Mouse (Mus musculus): Measurements from ENCODE around the gene Plcb2. TPM values are rescaled to one million over a fixed set of nuclear protein-coding genes. Genes with fewer than 3 reads are reported as not detected.

Gene Plcb2
- 0.58 and 0.64 TPM in 2 replicates for polyA plus RNA-seq (2015; fragmentation: Nextera tagmentation; extraction: Ambion mirVana)

DNA sequence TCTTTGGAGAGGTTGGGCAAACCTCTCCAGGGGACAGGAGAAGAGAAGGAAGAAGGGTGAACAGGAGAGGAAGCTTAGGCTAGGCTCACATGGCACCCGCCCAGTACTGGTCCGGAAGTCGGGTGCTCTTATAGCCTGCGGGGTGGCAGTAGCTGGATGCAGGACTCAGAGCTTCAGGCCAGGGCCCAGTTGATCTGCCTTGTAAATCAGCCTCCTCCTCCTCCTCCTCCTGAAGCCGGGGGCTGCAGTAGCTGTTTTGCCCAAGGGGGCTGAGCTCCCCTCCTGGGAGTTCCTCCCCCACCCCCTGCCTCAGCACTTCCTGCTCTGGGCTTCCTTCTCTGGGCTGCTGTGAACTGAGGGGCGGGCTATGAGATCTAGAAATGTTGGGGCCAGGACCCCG lies at the start of gene Plcb2:
Gene Plcb2 (minus strand): TSS at position 102 of the 400 bp plus-strand sequence.
- 20% methylated on average over 7 of the region's 7 CpGs for WGBS
- H3K9ac ChIP-seq (ENCODE audit: low read length) = peak within 1 kb of the TSS; percentile 45; the same call in 1 of the 2 replicates
- peak within 1 kb of the TSS; percentile 53 for H3K27ac ChIP-seq (replicated peaks)
- no peaks in the 10 kb centered on the region for H3K36me3 ChIP-seq (ENCODE audit: control insufficient read depth, insufficient read depth, low read length)
- H3K4me1 ChIP-seq (replicated peaks; ENCODE audit: control insufficient read depth, insufficient read depth) = peaks cover 5% of the 10 kb centered on the region
- no peaks in the 10 kb centered on the region for H3K27me3 ChIP-seq (ENCODE audit: control insufficient read depth, insufficient read depth, low read length)
- no peak for DNase-seq (ENCODE audit: low spot score)
- H3K4me2 ChIP-seq (replicated peaks; ENCODE audit: low read depth) = peak within 1 kb of the TSS; percentile 35
- no peak within 1 kb of the TSS for H3K4me3 ChIP-seq (ENCODE audit: low read depth, low read length)
- 0 out of 2 replicates have a peak, but pooled peaks have one; percentile 30 for ATAC-seq (ENCODE audit: low FRiP score, low TSS enrichment)
- no peak for TF ChIP-seq EP300 (optimal IDR thresholded peaks at IDR 0.05)
- no peak for TF ChIP-seq CTCF (IDR thresholded peaks at IDR 0.05; ENCODE audit: low read depth)
- H3K9me3 ChIP-seq (ENCODE audit: control insufficient read depth, low read length) = no peaks in the 10 kb centered on the region

DNA sequence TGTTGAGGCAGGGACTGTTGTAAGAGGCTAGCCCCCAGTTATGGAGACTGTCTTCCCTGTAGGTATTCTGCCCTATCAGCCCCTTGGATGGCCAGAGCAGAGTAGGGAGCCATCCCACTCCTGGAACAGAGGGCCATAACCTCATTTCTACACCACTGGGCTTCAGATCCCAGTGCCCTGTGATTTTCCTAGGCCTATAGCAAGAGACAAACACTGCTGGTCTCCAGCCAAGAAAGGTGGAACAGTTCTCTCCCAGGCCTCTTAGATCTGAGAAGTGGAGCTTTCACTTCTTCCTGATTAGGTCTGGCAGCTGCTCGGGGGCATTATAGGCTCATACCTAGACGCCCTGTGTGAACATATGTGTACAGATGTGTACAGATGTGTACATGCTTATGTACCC lies 48.1 kb upstream of the Plcb2 start:
- DNase-seq (ENCODE audit: low spot score) (no peak), ATAC-seq (ENCODE audit: low FRiP score, low TSS enrichment) (no peak)
- no peak overlapping the region for H3K27ac ChIP-seq (replicated peaks)
- H3K36me3 ChIP-seq (ENCODE audit: control insufficient read depth, insufficient read depth, low read length) = no peaks in the 10 kb centered on the region
- H3K27me3 ChIP-seq (ENCODE audit: control insufficient read depth, insufficient read depth, low read length) = no peaks in the 10 kb centered on the region
- 73% methylated on average over 2 of the region's 2 CpGs for WGBS
- no peak overlapping the region for H3K9ac ChIP-seq (ENCODE audit: low read length)
- H3K4me1 ChIP-seq (replicated peaks; ENCODE audit: control insufficient read depth, insufficient read depth) = 0 out of 2 replicates have a peak, but pooled peaks cover 3% of the 10 kb centered on the region
- H3K9me3 ChIP-seq (ENCODE audit: control insufficient read depth, low read length) = no peaks in the 10 kb centered on the region
- H3K4me2 ChIP-seq (replicated peaks; ENCODE audit: low read depth) = no peak overlapping the region
- H3K4me3 ChIP-seq (ENCODE audit: low read depth, low read length) = no peak overlapping the region
- TF ChIP-seq CTCF (IDR thresholded peaks at IDR 0.05; ENCODE audit: low read depth) = no peak
- no peak for TF ChIP-seq EP300 (optimal IDR thresholded peaks at IDR 0.05)

DNA sequence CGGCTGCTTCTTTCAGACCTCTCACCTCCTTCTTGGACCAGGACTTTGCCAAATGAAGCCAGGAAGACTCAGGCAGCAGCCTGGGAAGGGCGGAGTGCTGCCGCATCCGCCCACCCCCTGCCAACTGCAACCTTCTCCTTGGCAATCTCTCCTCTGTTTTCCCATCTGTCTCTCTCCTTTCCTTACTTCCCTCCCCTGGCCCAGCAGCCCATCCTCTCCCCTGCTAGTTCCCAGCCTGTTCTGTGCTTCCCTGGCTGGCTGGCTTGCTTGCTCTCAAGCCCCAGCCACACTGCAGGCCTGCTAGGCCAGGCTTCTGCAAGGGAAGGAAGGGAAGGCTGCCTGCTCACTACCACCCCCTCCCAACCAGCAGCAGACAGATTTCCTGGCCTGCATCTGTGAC lies 47.6 kb upstream of the Plcb2 start:
- H3K27me3 ChIP-seq (ENCODE audit: control insufficient read depth, insufficient read depth, low read length) = no peaks in the 10 kb centered on the region
- H3K36me3 ChIP-seq (ENCODE audit: control insufficient read depth, insufficient read depth, low read length) = no peaks in the 10 kb centered on the region
- TF ChIP-seq EP300 (optimal IDR thresholded peaks at IDR 0.05) (no peak), CTCF (IDR thresholded peaks at IDR 0.05; ENCODE audit: low read depth) (no peak)
- DNase-seq (ENCODE audit: low spot score) (no peak), ATAC-seq (ENCODE audit: low FRiP score, low TSS enrichment) (no peak)
- H3K4me1 ChIP-seq (replicated peaks; ENCODE audit: control insufficient read depth, insufficient read depth) = 0 out of 2 replicates have a peak, but pooled peaks cover 3% of the 10 kb centered on the region
- H3K4me2 ChIP-seq (replicated peaks; ENCODE audit: low read depth) = no peak overlapping the region
- H3K9me3 ChIP-seq (ENCODE audit: control insufficient read depth, low read length) = no peaks in the 10 kb centered on the region
- H3K4me3 ChIP-seq (ENCODE audit: low read depth, low read length) = no peak overlapping the region
- WGBS = 64% methylated on average over 4 of the region's 4 CpGs
- no peak overlapping the region for H3K9ac ChIP-seq (ENCODE audit: low read length)
- H3K27ac ChIP-seq (replicated peaks) = no peak overlapping the region

GRCm38 (mm10) chr2:118775396-118775795 lies 47.2 kb upstream of the Plcb2 start:
- WGBS = 38% methylated on average over 1 of the region's 1 CpGs
- Histone ChIP-seq H3K9ac (ENCODE audit: low read length) (no peak overlapping the region), H3K4me3 (ENCODE audit: low read depth, low read length) (no peak overlapping the region), H3K4me1 (replicated peaks; ENCODE audit: control insufficient read depth, insufficient read depth) (0 out of 2 replicates have a peak, but pooled peaks cover 3% of the 10 kb centered on the region), H3K36me3 (ENCODE audit: control insufficient read depth, insufficient read depth, low read length) (no peaks in the 10 kb centered on the region), H3K27ac (replicated peaks) (no peak overlapping the region), H3K9me3 (ENCODE audit: control insufficient read depth, low read length) (no peaks in the 10 kb centered on the region), H3K4me2 (replicated peaks; ENCODE audit: low read depth) (no peak overlapping the region), H3K27me3 (ENCODE audit: control insufficient read depth, insufficient read depth, low read length) (no peaks in the 10 kb centered on the region)
- no peak for TF ChIP-seq CTCF (IDR thresholded peaks at IDR 0.05; ENCODE audit: low read depth)
- TF ChIP-seq EP300 (optimal IDR thresholded peaks at IDR 0.05) = no peak
- DNase-seq (ENCODE audit: low spot score) (no peak), ATAC-seq (ENCODE audit: low FRiP score, low TSS enrichment) (no peak)

DNA sequence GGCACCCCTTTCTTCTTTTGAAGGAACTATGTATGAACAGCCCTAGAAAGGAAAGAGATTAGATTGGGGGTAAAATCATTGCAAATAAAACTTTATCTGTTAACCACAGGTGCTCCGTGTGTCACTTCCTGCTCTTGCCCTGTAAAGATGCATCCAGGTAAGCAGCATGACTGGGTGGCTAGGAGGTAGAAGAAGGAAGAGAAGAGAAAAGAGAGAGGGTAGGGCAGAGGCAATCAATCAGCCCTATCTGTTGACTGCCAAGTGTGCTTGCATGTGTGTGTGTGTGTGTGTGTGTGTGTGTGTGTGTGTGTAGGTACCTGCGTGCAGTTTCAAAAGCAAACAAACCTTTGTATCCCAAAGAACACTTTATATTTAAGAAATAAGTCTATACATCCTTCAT lies 46.3 kb upstream of the Plcb2 start:
- no peaks in the 10 kb centered on the region for H3K9me3 ChIP-seq (ENCODE audit: control insufficient read depth, low read length)
- no peak overlapping the region for H3K4me2 ChIP-seq (replicated peaks; ENCODE audit: low read depth)
- H3K4me3 ChIP-seq (ENCODE audit: low read depth, low read length) = no peak overlapping the region
- TF ChIP-seq CTCF (IDR thresholded peaks at IDR 0.05; ENCODE audit: low read depth) (no peak), EP300 (optimal IDR thresholded peaks at IDR 0.05) (no peak)
- WGBS = 54% methylated on average over 2 of the region's 2 CpGs
- no peak overlapping the region for H3K27ac ChIP-seq (replicated peaks)
- no peaks in the 10 kb centered on the region for H3K27me3 ChIP-seq (ENCODE audit: control insufficient read depth, insufficient read depth, low read length)
- peak; percentile 44; the same call in 1 of the 2 replicates for ATAC-seq (ENCODE audit: low FRiP score, low TSS enrichment)
- no peaks in the 10 kb centered on the region for H3K36me3 ChIP-seq (ENCODE audit: control insufficient read depth, insufficient read depth, low read length)
- H3K9ac ChIP-seq (ENCODE audit: low read length) = no peak overlapping the region
- DNase-seq (ENCODE audit: low spot score) = no peak
- H3K4me1 ChIP-seq (replicated peaks; ENCODE audit: control insufficient read depth, insufficient read depth) = 0 out of 2 replicates have a peak, but pooled peaks cover 3% of the 10 kb centered on the region

DNA sequence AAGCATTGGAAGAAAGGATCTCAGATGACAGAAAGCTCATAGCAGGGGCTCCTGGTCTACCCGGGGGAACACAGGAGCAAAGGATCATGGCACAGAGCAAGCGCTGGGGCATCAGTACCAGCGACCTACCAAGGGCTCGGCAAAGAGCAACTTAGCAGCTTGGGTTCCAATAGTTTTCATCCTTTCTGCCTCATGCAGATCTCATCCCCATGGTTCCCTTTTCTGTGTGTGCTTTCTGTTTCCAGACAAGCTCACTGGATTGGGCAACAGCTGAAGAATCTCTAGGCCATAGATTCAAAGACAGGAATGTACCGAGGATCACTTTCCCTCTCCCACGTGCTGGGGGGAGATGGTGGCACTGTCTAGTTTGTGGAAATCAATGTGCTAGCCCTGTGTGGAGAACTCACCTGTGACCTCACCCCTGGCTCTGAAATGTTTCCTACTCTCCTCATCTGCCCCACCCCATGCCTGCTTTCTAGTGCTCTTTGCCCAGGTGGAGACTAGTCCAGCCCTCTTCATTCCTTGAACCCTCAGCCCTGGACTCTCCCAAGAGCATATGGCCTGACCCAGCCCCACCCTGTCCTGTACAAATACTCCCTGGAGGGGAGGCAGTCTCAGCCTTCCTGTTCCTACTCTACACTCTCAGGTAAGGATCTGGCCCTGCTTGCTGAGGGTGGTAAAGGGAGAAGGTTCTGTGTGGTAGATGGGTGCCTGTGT lies 44.1 kb upstream of the Plcb2 start, which contains the start of gene Phgr1:
Gene Phgr1 (plus strand): TSS at position 612 of the 717 bp plus-strand sequence.
- Histone ChIP-seq H3K9ac (ENCODE audit: low read length) (no peak within 1 kb of the TSS), H3K27me3 (ENCODE audit: control insufficient read depth, insufficient read depth, low read length) (no peaks in the 10 kb centered on the region), H3K4me1 (replicated peaks; ENCODE audit: control insufficient read depth, insufficient read depth) (no peaks in the 10 kb centered on the region), H3K4me2 (replicated peaks; ENCODE audit: low read depth) (0 out of 2 replicates have a peak within 1 kb of the TSS, but pooled peaks have one; percentile 18), H3K36me3 (ENCODE audit: control insufficient read depth, insufficient read depth, low read length) (no peaks in the 10 kb centered on the region), H3K4me3 (ENCODE audit: low read depth, low read length) (no peak within 1 kb of the TSS), H3K9me3 (ENCODE audit: control insufficient read depth, low read length) (no peaks in the 10 kb centered on the region), H3K27ac (replicated peaks) (peak within 1 kb of the TSS; percentile 36; the same call in 1 of the 2 replicates)
- WGBS = 65% methylated on average over 6 of the region's 6 CpGs
- ATAC-seq (ENCODE audit: low FRiP score, low TSS enrichment) = peak; percentile 92
- peak; percentile 62 for DNase-seq (ENCODE audit: low spot score)
- TF ChIP-seq EP300 (optimal IDR thresholded peaks at IDR 0.05) (no peak), CTCF (IDR thresholded peaks at IDR 0.05; ENCODE audit: low read depth) (no peak)

All from stomach, postnatal 0 days (tissue).